Mouse (Mus musculus) gastrocnemius, postnatal 10 days (tissue): ENCODE results near the gene Clpp. TPM values are rescaled to one million over a fixed set of nuclear protein-coding genes. Genes with fewer than 3 reads are reported as not detected.

Experiments
- DNase-seq: peaks from one replicate; pipeline ENCODE4 v3.0.0; 2021; ENCODE audit warnings: mixed read lengths
- total RNA-seq, 2 experiments: library from RNA; stranded (reverse); gene quantifications; 2 replicates each; pipeline ENCODE4 v1.2.3; 2021

Clpp gene
- total RNA-seq, 2 experiments from 2014 or later: 32.7 to 34.9 TPM

DNA sequence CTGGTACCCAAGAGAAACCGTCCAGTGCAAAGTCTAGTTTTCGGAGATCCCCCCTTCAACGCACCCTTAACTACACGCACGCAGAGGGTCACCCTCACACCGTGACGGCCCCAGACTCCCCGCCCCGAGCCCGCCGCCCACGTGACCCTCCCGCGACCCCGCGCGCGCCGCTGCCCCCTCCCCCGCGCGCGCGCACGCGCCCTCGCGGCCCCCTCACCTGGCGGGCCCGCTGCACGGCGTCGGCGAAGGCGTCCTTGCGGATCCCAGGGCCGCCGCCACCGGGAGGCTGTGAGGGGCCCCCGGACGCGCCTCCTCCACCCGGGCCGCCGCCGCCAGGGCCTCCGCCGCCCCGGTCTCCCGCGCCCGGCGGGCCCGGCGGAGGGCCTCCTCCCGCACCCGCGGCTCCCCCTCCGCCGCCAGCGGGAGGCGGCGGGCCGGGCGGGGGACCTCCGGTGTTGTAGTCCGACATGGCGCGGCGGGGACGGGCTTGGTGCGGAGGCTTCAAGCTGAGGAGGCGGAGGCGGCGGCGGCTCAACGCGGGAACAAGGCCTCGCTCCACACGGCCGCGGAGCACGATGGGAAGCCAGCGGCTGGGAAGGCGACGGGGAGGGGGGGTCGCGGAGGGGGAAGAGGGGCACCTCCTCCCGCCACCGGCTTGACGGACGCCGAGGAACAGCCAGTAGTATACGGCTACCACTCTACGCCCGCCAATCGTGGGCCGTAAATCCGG is 41.0 kb downstream of the Clpp start, which contains the start of gene Khsrp:
Gene Khsrp (minus strand): TSS at position 592 of the 730 bp plus-strand sequence.
- DNase-seq: peak; percentile 92

DNA sequence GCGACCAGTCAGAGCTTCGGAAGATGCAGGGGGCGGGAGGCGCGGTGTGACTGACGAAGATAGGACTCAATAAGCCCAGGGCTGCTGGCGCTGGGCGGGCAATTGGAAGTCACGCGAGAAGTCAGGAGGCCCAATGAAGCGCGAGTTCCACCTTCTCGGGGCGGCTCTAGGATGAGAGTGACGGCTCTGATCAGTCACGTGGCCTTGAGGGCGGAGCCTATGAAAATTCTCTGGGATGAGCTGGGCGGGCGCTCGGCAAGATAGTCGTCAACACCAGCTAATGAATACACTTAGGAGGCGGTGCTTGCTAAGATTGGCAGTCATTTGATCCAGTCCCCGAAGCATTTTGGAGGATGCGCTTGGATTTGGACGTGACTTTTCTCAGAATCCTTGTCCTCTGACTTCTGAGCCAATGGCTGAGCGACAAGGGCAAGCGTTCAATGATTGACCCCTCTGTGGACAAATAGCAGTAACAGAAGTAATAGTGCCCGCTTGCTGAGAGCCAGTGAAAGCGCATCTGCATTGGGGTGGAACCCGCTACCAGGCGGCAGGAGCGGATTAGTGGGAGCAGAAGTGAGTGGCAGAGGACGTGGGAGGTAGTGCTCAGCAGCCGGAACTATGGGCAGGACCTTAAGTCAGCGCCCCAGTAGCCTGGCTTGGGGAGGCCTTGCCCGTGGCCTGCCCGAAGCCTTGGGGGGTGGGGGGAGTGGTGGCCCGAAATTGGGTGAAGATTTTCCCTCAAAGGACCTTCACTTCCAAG is 41.7 kb downstream of the Clpp start:
- peak; percentile 93 for DNase-seq

DNA sequence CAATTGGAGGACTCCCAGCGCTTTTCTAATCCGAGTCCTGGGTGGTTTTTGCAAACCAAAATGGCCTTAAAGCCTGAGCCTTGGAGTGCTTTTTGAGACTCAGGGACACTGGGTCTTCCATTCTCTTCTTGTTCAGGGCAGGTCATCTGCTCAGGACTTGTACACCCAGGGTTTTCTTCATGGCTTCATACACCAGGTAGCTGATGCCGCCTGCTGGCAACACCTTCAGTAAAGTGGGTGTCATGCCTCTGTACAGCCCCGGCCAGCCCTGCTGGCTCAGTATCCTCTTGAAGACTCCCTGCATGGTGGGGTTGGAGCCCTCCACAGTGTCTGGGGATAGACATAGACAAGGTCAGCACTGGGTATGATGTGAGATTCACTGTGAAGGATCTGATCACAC is 42.7 kb downstream of the Clpp start:
- DNase-seq: no peak

DNA sequence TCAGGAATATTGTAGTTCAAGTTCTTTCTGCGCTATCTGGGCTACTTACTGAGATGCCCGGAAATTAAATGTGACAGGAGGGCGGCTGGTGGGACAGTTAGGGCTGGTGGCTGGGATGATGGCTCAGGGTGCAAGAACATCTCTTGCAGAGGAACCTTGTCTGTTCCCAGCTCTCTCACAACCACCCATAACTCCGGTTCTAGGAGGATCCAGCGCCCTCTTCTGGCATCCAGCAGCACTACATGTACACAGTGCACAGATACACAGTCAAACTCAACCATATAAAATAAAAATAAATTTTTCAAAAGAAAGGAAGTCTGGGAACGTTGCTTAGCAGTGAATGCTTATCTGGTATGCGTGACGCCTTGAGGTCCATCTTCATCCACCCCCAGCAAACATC is 48.9 kb downstream of the Clpp start:
- DNase-seq: no peak

DNA sequence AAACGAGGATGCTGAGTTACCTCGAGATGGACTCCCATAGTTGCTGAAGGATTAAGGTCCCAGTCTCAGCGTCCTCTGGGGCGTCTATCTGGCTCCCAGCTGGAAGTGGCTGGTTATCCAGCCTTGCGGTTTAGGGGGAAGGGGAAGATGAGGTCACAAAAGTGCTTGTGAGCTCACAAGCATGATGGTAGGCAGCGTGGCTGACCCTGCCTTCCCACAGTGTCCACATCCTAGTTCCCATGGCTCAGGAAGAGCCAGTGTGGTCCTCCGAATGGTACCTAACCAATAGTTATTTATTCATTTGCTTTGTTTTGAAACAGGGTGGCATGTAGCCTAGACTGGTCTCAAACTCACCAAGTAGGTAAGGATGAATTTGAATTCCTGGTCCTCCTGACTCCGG is 51.4 kb downstream of the Clpp start, which contains the start of gene Slc25a41:
Gene Slc25a41 (minus strand): TSS at position 101 of the 400 bp plus-strand sequence.
- DNase-seq: no peak

Other genes with a start within 250 kb of the Clpp start
- 1 to 10 TPM in 1 of 2 experiments, under 1 TPM in 1; 0.95 to 1.4 TPM for gene Nrtn, start 232.8 kb upstream of the Clpp start, total RNA-seq
- 10 to 100 TPM; 17.3 to 21.1 TPM for gene Dus3l, start 225.5 kb upstream of the Clpp start, total RNA-seq
- under 1 TPM; 0.19 to 0.20 TPM for gene Prr22, start 220.1 kb upstream of the Clpp start, total RNA-seq
- 1 to 10 TPM; 2.6 to 5.5 TPM for gene Rfx2, start 159.3 kb upstream of the Clpp start, total RNA-seq
- gene Acsbg2, start 115.9 kb upstream of the Clpp start, total RNA-seq: not detected
- under 1 TPM in 1 of 2 experiments, not detected in 1; 0.11 TPM for gene 1700061G19Rik, start 114.8 kb upstream of the Clpp start, total RNA-seq
- 10 to 100 TPM; 15.5 to 23.1 TPM for gene Mllt1, start 54.9 kb upstream of the Clpp start, total RNA-seq
- gene Acer1, start 8.2 kb upstream of the Clpp start, total RNA-seq: not detected
- 10 to 100 TPM; 29.5 to 33.5 TPM for gene Alkbh7, start 7.0 kb downstream of the Clpp start, total RNA-seq
- gene Pspn, start 9.7 kb downstream of the Clpp start, total RNA-seq: not detected
- 10 to 100 TPM; 24.3 to 28.0 TPM for gene Gtf2f1, start 21.0 kb downstream of the Clpp start, total RNA-seq
- not detected for gene Gm17949, start 21.2 kb downstream of the Clpp start, total RNA-seq
- 10 to 100 TPM; 47.0 to 57.4 TPM for gene Khsrp, start 41.2 kb downstream of the Clpp start, total RNA-seq
- not detected for gene Slc25a41, start 51.3 kb downstream of the Clpp start, total RNA-seq
- gene Crb3, start 68.8 kb downstream of the Clpp start, total RNA-seq: under 1 TPM; 0.54 to 0.81 TPM
- gene Slc25a23, start 69.6 kb downstream of the Clpp start, total RNA-seq: 10 to 100 TPM; 42.1 to 50.9 TPM
- gene Dennd1c, start 88.2 kb downstream of the Clpp start, total RNA-seq: under 1 TPM; 0.52 to 0.79 TPM
- 1 to 10 TPM; 4.2 to 4.6 TPM for gene Tubb4a, start 97.5 kb downstream of the Clpp start, total RNA-seq
- gene Tnfsf9, start 115.0 kb downstream of the Clpp start, total RNA-seq: under 1 TPM; 0.42 to 0.95 TPM
- gene Cd70, start 159.5 kb downstream of the Clpp start, total RNA-seq: not detected
- gene Tnfsf14, start 203.9 kb downstream of the Clpp start, total RNA-seq: under 1 TPM in 1 of 2 experiments, not detected in 1; 0.14 TPM
- 1 to 10 TPM; 1.6 to 3.5 TPM for gene C3, start 237.8 kb downstream of the Clpp start, total RNA-seq